Mouse (Mus musculus) small intestine, adult 2 months (tissue): ENCODE data around the gene Gm10220. TPM values are rescaled to one million over a fixed set of nuclear protein-coding genes. Genes with fewer than 3 reads are reported as not detected.

Experiments used
- H3K27ac ChIP-seq: fragments of 200-500 bp; 2 replicates; pipeline ENCODE4 v1.5.1; 2012; ENCODE audit warnings: low read depth, low read length, control low read depth, inconsistent platforms; ENCODE audit not compliant: insufficient read depth
- H3K27me3 ChIP-seq: fragments of 200-500 bp; 2 replicates; pipeline ENCODE4 v1.6.1; 2012; ENCODE audit warnings: mild to moderate bottlenecking, moderate library complexity, low read length, inconsistent platforms; ENCODE audit not compliant: control insufficient read depth, insufficient read depth
- H3K36me3 ChIP-seq: fragments of 200-500 bp; 2 replicates; pipeline ENCODE4 v1.6.1; 2012; ENCODE audit warnings: mild to moderate bottlenecking, low read length, control low read depth, inconsistent platforms; ENCODE audit not compliant: control insufficient read depth, insufficient read depth
- H3K4me1 ChIP-seq: fragments of 200-500 bp; 2 replicates; pipeline ENCODE4 v1.6.1; 2012; ENCODE audit warnings: low read length, inconsistent platforms, mixed read lengths; ENCODE audit not compliant: control insufficient read depth, insufficient read depth, insufficient read length
- H3K4me3 ChIP-seq: fragments of 200-500 bp; 2 replicates; pipeline ENCODE4 v1.5.1; 2012; ENCODE audit warnings: low read depth, mild to moderate bottlenecking, control low read depth, inconsistent platforms, low read length, moderate library complexity
- POLR2A ChIP-seq: fragments of 200-500 bp; IDR thresholded peaks from 2 replicates; pipeline ENCODE4 v1.6.1; 2012; ENCODE audit warnings: low read depth, mild to moderate bottlenecking, control low read depth, inconsistent platforms, low read length, moderate library complexity
- WGBS: fragments of 180-500 bp; shearing (Covaris S2); methylation state at CpG from one replicate; pipeline ENCODE4 v1.1.7; 2018; 5-methylcytosine and 5-hydroxymethylcytosine counted together
- polyA plus RNA-seq: library from polyadenylated mRNA; depleted of rRNA; stranded (reverse); fragments of >200 nt; gene quantifications from 2 replicates; pipeline ENCODE4 v1.2.3, GENCODE M21; 2012; rRNA removed

The Gm10220 gene
- polyA plus RNA-seq, 1 experiment = not detected

DNA sequence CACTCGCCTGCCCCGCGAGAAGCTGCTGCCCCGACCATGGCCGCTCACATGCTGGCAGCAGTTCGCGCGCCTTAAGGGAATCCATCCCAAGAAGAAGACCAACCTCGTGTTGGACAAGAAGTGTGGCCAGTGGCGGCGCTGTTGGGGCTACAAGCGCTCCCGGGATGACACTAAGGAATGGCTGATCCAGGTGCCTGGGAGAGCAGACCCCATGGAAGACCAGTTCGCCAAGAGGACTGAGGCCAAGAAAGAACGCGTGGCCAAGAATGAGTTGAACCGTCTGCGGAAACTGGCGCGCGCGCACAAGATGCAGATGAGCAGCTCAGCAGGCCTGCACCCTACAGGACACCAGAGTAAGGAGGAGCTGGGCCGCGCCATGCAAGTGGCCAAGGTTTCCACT lies 50.5 kb downstream of the Gm10220 start:
- Histone ChIP-seq H3K4me1 (no peaks in the 10 kb centered on the region), H3K27ac (no peak overlapping the region), H3K36me3 (no peaks in the 10 kb centered on the region), H3K27me3 (no peaks in the 10 kb centered on the region), H3K4me3 (no peak overlapping the region)
- no peak for TF ChIP-seq POLR2A
- WGBS = 88% methylated on average over 24 of the region's 24 CpGs

Other genes with a start within 250 kb of the Gm10220 start
- not detected in 2 replicates for gene Gm21663, start 179.0 kb downstream of the Gm10220 start, polyA plus RNA-seq
- not detected in 2 replicates for gene Gm21671, start 167.0 kb downstream of the Gm10220 start, polyA plus RNA-seq
- gene Gm21680, start 148.8 kb downstream of the Gm10220 start, polyA plus RNA-seq = not detected in 2 replicates
- gene Gm21698, start 132.8 kb downstream of the Gm10220 start, polyA plus RNA-seq = not detected in 2 replicates
- not detected in 2 replicates for gene Gm1979, start 116.6 kb downstream of the Gm10220 start, polyA plus RNA-seq
- gene Gm5862, start 98.5 kb downstream of the Gm10220 start, polyA plus RNA-seq = not detected in 2 replicates
- not detected in 2 replicates for gene Speer4a, start 81.9 kb downstream of the Gm10220 start, polyA plus RNA-seq
- not detected in 2 replicates for gene Gm7347, start 62.8 kb downstream of the Gm10220 start, polyA plus RNA-seq
- not detected in 2 replicates for gene Gm10471, start 32.1 kb downstream of the Gm10220 start, polyA plus RNA-seq
- gene 5031410I06Rik, start 16.1 kb downstream of the Gm10220 start, polyA plus RNA-seq = not detected in 2 replicates
- not detected in 2 replicates for gene Gm7361, start 136.3 kb upstream of the Gm10220 start, polyA plus RNA-seq